Mouse (Mus musculus) fibroblast of lung, adult 2 months (primary cell): ENCODE results near the gene Spr.

Experiments used
- DNase-seq: peaks from one replicate; pipeline ENCODE4 v3.0.0-alpha.2; 2011; ENCODE audit warnings: low read depth

Spr gene

DNA sequence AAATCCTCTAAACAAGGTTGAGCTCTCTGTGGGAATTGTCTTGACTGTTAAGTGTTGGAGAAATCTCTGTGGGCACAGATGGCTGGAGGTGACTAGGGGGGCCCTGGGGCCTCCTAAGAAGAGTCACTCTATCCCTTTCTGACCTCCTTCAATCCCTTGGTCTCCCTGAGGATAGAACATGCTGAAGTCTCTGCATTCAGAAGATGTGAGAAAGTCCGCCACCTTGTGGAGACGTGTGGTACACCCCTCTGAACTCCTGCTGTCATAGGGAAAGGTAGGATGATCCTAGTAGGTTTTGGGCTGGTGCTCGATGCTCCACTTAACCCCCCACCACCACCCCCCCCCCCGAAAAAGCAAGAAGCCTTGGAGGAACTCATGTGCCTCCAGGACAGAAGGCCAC is 5.9 kb downstream of the Spr start:
- no peak for DNase-seq

DNA sequence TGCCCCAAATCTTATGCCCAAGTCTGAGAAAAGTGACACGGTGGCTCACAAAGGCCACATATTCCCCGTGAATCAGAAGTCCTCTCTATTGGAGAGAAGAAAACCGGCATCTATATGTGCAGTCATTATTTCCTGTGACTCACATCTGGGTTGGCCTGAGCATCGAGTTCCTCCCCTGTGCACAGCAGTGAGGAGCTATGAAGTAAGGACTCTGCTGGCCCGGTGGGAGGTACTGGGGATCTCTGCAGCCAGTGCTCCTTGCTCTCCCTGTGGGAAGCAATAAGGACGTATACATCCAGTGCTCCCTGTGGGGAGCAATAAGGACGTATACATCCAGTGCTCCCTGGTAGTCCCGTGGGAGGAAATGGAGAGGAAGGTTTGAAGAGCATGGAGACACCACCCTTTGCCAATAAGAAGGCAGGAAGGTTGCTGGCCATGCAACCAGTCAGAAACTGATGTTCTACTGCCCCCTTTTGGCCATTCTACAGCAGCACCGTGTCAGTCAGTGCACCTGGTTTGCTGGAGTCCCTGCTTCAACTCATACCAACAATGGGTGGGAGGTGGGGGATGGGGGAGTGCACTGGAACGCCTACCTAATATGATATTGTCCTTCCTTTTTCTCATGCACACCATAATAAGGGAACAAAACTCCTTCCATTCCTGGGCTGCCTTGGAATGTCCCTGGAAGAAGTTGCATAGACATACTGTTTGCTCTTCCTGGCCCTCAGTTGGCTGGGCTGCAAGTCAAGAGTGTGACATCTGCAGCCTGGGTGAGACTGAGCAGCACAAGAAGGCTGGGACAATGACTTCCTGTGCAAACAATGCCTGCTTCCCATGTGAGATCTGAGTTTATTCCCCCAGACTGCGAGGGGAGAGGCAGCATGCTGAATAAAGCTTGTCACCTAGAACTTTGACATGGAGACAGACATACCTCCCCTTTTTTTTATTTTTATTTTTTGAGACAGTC is 19.7 kb downstream of the Spr start:
- DNase-seq = peak; percentile 27

DNA sequence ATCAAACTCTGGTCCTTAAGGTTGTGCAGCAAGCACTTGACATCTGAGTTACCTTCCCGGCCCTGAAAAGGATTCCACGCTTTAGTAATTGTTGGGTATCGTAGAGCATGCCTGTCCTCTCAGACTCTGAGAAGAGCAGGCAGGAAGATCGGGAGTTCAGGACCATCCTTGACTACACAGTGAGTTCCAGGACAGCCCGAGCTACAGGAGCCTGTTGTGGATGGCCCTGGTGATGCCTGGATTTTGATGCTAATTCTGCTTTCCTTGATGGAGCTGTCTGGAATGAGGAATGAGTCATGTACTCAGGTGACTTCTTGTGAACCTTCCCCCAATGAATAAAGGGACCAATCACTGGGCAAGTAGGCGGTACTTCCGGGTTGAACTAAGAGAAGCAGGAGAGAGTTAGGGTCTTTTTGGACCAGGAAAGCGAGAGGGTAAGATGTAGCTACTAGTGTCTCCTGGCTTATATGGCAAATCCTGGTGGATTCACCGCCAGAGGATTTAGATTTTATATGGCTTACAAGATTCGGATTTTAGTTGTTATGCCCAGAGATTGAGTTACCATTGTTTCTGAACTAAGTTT is 32.4 kb downstream of the Spr start:
- no peak for DNase-seq

DNA sequence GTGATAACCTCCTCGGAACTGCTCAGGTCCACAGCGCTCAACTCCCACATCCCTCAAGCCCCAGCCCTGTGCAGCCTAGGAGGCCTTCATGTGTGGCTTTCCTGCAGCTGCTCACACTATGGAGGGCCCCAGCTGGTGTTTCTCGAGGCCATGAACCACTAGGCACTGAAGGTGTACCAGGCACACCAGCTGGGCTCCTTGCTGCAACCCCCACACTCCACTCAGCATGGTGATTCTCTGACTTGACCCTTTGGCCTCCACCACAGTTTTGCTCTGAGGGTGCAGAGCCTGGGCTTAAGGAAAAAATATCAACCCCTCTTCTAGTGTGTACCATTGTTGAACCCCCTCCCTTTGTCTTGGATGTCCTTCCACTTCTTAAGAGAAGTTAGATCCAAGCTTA is 34.2 kb downstream of the Spr start:
- DNase-seq = no peak

DNA sequence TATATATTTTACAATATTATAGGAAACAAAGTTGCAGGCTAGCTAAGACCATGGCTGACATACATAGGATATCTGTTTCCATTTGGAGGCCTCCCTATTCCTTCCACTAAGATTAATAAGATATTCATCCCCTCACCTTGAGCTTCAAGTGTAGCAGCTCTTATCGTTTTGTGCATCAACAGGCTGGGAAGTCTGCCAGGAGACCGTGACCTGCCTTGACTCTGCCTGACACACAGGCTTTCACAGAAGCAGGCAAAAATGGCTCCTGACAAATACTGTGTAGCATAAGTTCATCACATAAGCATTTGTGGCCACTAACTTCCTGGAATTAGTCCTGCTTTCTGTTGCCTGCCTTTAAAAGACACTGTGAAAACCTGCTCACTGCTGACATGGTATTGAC is 41.1 kb downstream of the Spr start:
- no peak for DNase-seq

DNA sequence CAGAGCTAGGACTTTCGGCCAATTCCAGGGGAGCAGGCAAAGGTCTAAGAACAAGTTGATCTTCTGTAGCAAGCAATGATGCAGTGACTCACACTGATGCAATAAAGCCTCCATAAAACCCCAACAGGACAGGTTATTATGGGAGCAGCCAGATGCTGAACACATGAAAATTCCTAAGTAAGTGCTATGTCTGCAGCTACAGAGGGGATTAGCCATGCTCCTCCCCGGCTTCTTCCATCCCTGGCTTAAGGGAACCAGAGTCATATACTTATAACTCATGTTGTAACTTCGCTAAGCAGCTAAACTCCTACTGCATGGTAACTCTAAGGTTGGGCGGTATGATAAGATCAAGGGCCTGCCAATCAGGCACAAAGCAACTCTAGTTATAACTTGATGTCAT is 50.1 kb downstream of the Spr start:
- DNase-seq = peak; percentile 21

DNA sequence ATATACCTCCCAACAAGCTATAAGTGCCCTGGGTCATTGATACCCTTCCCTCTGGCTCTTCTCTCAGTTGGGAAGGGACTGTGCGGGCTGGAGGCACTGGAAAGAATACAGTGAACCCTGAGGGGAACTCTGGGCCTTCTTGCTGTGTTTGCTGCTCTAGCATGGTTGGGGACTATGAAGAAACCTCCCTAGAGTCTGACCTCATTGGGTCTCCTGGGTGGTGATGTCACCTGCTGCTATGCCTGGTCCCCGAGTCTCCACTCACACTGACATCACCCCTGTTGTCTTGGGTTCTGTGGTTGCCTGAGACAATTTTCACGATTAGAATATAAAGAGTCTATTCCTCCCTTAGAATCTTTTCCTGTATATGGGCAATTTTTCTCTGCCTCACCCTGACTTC is 50.9 kb downstream of the Spr start:
- no peak for DNase-seq
